Mouse (Mus musculus): ENCODE data around the gene Gdpd5.

Gdpd5 gene

GRCm38 (mm10) chr7:99404031-99404735 is 23.0 kb downstream of the Gdpd5 start:
- DNase-seq (ENCODE audit: low spot score in 2 of 2), result no peak

- DNase-seq (ENCODE audit: low spot score in 2 of 2), result no peak
Observed at GRCm38 (mm10) chr7:99405386-99406155, 24.4 kb downstream of the Gdpd5 start.

GRCm38 (mm10) chr7:99407598-99407997 is 26.4 kb downstream of the Gdpd5 start:
- DNase-seq (ENCODE audit: low spot score in 2 of 2), result no peak

GRCm38 (mm10) chr7:99409441-99410222 is 28.4 kb downstream of the Gdpd5 start:
- no peak for DNase-seq (ENCODE audit: low spot score in 2 of 2)

- DNase-seq (ENCODE audit: low spot score in 2 of 2), result no peak
Observed at GRCm38 (mm10) chr7:99410315-99410714, 29.1 kb downstream of the Gdpd5 start.

GRCm38 (mm10) chr7:99411047-99411779 is 30.0 kb downstream of the Gdpd5 start:
- DNase-seq (ENCODE audit: low spot score in 2 of 2), result no peak

- no peak for DNase-seq (ENCODE audit: low spot score in 2 of 2)
Observed at GRCm38 (mm10) chr7:99415045-99415444, 33.8 kb downstream of the Gdpd5 start.

- DNase-seq (ENCODE audit: low spot score in 2 of 2), result no peak
Observed at GRCm38 (mm10) chr7:99419311-99419710, 38.1 kb downstream of the Gdpd5 start.

- no peak for DNase-seq (ENCODE audit: low spot score in 2 of 2)
Observed at GRCm38 (mm10) chr7:99421006-99421405, 39.8 kb downstream of the Gdpd5 start.

- DNase-seq (ENCODE audit: low spot score in 2 of 2), result no peak
Observed at GRCm38 (mm10) chr7:99424538-99425155, 43.4 kb downstream of the Gdpd5 start.

- no peak for DNase-seq (ENCODE audit: low spot score in 2 of 2)
Observed at GRCm38 (mm10) chr7:99425706-99426105, 44.5 kb downstream of the Gdpd5 start.

- no peak for DNase-seq (ENCODE audit: low spot score in 2 of 2)
Observed at GRCm38 (mm10) chr7:99427031-99427430, 45.8 kb downstream of the Gdpd5 start.

GRCm38 (mm10) chr7:99427987-99428386 is 46.8 kb downstream of the Gdpd5 start:
- DNase-seq (ENCODE audit: low spot score in 2 of 2), result no peak

- no peak for DNase-seq (ENCODE audit: low spot score in 2 of 2)
Observed at GRCm38 (mm10) chr7:99428836-99429235, 47.6 kb downstream of the Gdpd5 start.

- no peak for DNase-seq (ENCODE audit: low spot score in 2 of 2)
Observed at GRCm38 (mm10) chr7:99429786-99430185, 48.6 kb downstream of the Gdpd5 start.

- DNase-seq (ENCODE audit: low spot score in 2 of 2), result no peak
Observed at GRCm38 (mm10) chr7:99430246-99430645, 49.0 kb downstream of the Gdpd5 start.

GRCm38 (mm10) chr7:99432248-99432647 is 51.0 kb downstream of the Gdpd5 start:
- DNase-seq (ENCODE audit: low spot score in 2 of 2), result peak; percentile 25 to 37

- no peak for DNase-seq (ENCODE audit: low spot score in 2 of 2)
Observed at GRCm38 (mm10) chr7:99432863-99433262, 51.6 kb downstream of the Gdpd5 start.

GRCm38 (mm10) chr7:99434672-99435250 is 53.5 kb downstream of the Gdpd5 start:
- no peak for DNase-seq (ENCODE audit: low spot score in 2 of 2)

- DNase-seq (ENCODE audit: low spot score in 2 of 2), result no peak
Observed at GRCm38 (mm10) chr7:99436530-99436929, 55.3 kb downstream of the Gdpd5 start.

- DNase-seq (ENCODE audit: low spot score in 2 of 2), result no peak
Observed at GRCm38 (mm10) chr7:99438881-99439280, 57.7 kb downstream of the Gdpd5 start.

Measured in frontal cortex, postnatal 25 days (tissue).